Mouse (Mus musculus) cerebellum, adult 9-11 months (tissue): ENCODE measurements at regions not wholly inside any gene's neighbourhood (a gene's known extent, or its start where the extent isn't known, plus 50 kb on each side); places are given as distances from the start of the nearest gene placed in this dataset.
"Not testable (repeated sequence)": the region's sequence is repeated elsewhere in the genome, so short reads cannot be mapped to it uniquely, and the experiment has no call there.

Experiments used
- DNase-seq: peaks from one replicate; pipeline ENCODE4 v3.0.0; 2022

- DNase-seq: no peak
Observed at GRCm38 (mm10) chr16:29746245-29746644, 167.1 kb downstream of the Opa1 start.

GRCm38 (mm10) chr16:29749167-29749566 is 170.0 kb downstream of the Opa1 start:
- DNase-seq: no peak

- DNase-seq: no peak
Observed at GRCm38 (mm10) chr16:29754579-29755199, 175.6 kb downstream of the Opa1 start.

- no peak for DNase-seq
Observed at GRCm38 (mm10) chr16:29758246-29758645, 179.1 kb downstream of the Opa1 start.

- DNase-seq: no peak
Observed at GRCm38 (mm10) chr16:29759416-29759815, 180.3 kb downstream of the Opa1 start.

- DNase-seq: no peak
Observed at GRCm38 (mm10) chr16:29760627-29761026, 181.5 kb downstream of the Opa1 start.

DNA sequence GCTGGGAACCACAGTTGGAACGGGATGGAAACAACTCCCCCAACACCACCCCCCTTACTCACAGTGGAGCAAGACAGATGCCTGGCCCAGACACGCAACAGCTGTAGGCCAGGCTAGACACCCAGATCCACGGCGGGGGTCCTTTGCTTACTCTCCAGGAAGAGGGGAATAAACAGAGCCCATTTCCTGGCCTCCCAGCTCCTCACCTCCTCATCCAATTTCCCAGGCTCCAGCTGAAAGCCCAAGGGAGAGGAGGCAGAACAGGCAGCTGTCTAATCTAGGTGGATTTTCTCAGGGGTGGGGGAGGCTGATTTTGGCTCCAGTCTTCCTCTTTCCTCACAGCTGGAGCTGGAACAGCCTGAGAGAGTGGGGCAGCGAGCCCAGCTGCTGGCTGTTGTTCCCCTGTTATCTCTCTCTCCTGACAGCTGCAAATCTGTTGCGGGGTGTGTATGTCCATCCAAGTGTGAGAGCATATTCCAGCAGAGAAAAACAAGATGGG is 182.7 kb downstream of the Opa1 start:
- no peak for DNase-seq

GRCm38 (mm10) chr16:29764376-29764775 is 185.2 kb downstream of the Opa1 start:
- no peak for DNase-seq

DNA sequence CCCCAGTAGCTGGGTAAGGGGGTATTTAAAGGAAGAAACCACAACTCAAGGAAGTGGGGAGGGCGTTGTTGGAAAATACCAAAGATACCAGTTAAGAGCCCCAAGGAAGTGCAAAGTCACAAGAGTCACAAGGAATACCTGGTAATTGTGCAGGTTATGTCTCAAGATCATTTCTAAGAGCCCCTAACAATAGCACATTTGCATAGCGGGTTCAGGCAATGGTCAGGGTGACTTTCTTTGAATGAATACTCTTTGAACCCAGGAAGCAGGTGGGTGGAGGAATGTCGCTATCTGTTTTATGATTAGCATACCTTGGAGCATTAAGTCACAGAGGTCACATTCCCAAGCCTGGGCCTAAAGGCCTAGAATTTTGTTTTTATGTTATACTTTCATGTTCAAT is 186.7 kb downstream of the Opa1 start:
- not testable (repeated sequence) for DNase-seq

GRCm38 (mm10) chr16:29771320-29771719 is 192.2 kb downstream of the Opa1 start:
- DNase-seq: peak; percentile 14

DNA sequence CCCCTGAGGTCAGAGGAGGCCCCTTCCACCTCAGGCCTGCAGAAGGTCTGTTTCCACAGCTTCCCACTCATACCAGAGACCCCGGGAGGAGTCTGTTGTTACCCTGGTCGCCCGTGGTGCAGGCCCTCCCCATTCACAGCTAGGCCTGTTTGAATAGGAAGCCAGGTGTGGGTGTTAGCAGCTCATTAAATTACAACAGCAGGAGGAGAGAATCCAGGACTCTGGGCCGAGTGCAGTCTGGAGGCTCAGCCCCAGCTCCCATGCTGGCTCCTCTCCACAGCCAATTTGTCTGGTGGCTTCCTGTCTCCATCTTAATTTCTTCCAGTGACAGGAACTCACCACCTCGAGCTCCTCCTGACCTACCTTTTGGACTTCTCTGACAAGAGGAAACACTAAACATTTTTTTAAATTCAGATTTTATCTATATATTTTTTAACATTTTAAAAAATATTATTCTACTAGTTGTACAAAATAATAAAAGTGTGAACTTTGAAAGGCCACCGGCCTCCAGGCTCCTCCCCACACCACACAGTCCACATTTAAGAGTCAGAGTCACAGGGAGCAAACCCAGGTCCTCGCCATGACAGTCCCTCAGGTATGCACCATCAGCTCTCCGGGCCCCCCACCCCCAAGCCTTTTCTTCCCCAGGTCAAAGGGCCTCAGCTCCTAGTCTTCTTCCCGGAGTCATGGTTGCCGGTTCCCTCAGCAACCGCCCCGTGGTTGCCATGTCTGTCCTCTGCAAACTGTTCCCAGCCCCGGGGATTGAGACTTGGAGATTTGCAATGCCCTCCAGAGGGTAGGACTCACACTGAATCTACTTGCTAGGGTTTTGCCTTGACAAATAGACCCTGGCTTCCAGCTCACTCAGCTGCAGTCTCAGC is 192.8 kb downstream of the Opa1 start:
- DNase-seq: peak; percentile 29

DNA sequence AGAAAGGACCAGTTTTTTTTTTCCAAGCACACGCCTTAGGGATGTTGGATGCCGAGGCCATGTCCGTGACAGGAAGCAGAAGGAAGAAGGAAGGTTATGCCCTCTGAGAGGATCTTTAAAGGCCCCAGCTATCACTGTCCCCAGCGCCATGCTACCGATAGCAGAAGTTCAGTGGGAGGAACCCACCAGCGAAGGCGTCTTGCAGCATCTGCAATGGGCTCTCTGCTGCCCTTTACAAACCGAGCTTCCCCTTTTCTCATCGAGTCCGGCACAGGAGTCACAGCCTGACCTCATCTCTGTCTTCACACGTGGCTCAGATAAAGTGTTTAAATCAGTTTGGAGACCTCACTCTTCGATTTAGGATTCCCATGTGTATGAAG is 193.5 kb downstream of the Opa1 start:
- DNase-seq: no peak

- peak; percentile 78 for DNase-seq
Observed at GRCm38 (mm10) chr16:29773056-29773455, 193.9 kb downstream of the Opa1 start.

GRCm38 (mm10) chr16:29774949-29775348 is 195.8 kb downstream of the Opa1 start:
- no peak for DNase-seq

DNA sequence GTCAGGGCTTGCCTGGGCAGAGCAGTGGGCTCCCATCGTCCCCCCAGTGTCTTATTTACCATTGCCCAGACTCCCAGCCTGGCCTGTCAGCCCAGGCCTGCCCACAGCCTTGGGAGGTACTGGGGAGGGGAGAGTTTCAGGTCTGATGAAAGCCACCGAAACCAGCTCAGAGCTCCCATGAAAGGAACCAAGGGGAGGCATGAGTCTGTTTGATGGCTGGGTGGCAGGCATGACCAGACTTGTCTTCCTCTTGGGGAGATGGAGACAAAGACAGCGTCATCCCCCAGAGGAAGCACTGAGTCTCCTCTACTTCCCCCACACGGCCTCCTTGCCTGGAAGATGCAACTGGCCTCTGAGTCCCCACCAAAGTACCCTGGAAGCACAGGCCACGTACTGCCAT is 196.7 kb downstream of the Opa1 start:
- no peak for DNase-seq

- DNase-seq: no peak
Observed at GRCm38 (mm10) chr16:29782441-29782840, 203.3 kb downstream of the Opa1 start.

GRCm38 (mm10) chr16:29785114-29785513 is 206.0 kb downstream of the Opa1 start:
- no peak for DNase-seq

DNA sequence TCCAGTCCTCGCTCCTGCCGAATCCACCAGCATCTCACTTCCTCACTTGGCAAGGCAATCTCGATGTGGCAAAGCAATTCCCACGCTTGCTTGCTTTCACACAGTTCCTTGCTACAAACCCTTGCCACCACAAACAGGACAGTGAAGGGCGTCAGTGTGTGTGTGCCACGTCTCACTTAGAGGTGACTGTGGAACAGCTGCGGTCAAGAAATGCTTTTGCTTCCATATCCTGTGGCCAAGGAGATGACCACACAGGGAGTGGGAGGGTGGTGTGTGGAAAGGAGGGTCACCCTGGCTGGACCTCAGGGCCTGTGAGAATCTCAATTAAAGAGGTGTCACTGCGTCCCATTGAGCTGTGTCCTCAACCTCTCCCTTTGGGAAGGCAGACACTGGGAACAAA is 207.4 kb downstream of the Opa1 start:
- DNase-seq: no peak

DNA sequence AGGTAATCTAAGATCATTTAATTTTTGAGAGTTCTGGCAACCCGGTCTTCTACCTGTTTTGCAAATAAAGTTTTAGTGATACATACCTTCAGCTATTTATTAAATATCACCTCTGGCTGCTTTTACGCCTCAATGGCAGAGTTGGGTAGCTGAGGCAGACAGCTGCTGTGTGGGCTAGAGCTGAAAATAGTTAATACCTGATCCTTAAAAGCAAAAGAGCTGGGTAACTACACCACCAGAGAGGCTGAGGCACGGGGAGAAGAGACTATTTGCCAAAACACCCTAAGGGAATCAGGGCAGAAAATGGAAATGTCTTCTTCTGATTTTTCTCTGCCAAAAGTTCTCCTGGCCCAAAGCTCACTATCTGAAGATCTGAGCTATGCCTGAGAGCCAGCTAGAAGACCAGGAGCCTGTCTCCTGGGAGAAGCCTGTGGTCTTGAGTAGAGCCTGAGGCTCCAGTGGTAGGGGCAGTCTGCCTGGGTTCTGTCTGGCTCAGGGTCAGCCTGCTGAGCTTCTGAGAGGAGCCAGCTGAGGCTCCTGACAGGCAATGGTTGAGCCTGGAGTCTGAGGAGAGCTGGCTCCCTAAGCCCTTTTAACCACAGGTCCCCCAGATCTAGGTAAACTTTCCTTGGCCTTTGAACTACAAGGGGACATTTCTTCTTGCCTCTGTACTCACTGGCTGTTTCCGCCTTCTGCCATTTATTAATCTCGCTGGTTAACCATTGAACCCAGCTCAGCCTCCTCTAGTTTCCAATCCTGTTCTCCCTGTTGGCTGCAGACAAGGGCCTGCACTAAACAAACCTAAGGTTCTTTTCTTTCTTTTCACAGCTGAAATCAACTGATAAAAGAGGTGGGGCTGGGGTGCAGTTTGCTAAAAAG is 208.7 kb downstream of the Opa1 start:
- DNase-seq: no peak

DNA sequence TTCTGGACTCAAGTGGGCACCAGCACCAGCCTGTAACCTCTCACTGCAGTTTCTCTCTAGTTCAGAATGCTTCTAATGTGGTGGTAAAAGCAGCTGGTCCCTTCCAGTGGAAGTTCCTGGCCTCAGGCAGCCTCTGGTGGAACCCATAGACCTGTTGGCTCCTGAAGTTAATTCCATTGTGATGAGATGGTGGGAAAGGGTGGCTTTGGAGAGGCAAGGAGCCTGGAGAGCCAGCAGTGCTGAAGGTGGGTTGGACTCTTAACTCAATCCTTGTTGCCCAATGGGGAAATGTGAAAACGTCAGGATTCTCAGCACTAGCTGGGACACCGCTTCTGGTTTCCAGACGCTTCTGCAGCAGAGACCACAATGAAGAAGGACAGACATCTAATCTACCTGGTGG is 210.9 kb downstream of the Opa1 start:
- no peak for DNase-seq

DNA sequence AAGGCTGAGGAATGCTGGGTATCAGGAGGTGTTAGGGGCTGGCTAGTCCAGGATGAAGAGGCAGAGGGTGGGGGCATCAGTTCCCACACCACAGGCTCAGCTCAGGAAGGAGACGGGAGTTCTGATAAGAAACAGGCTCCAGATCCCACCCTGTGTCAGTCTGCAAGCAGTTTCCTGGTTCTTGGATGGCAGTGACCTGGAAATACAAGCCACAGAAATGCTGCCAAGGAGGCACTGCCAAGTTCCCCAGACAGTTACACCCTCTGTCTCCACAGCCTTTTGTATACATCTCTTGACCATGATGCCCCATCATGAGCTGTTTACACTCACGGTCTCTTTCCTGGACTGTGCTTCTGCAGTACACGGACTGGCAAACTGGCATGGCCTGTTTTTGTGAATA is 220.1 kb downstream of the Opa1 start:
- DNase-seq: no peak

- DNase-seq: no peak
Observed at GRCm38 (mm10) chr16:29799893-29800292, 220.8 kb downstream of the Opa1 start.

GRCm38 (mm10) chr16:29800457-29800856 is 221.3 kb downstream of the Opa1 start:
- DNase-seq: no peak
